9 mouse cellular contexts compared by ENCODE assay signal in the genomic region with DNA sequence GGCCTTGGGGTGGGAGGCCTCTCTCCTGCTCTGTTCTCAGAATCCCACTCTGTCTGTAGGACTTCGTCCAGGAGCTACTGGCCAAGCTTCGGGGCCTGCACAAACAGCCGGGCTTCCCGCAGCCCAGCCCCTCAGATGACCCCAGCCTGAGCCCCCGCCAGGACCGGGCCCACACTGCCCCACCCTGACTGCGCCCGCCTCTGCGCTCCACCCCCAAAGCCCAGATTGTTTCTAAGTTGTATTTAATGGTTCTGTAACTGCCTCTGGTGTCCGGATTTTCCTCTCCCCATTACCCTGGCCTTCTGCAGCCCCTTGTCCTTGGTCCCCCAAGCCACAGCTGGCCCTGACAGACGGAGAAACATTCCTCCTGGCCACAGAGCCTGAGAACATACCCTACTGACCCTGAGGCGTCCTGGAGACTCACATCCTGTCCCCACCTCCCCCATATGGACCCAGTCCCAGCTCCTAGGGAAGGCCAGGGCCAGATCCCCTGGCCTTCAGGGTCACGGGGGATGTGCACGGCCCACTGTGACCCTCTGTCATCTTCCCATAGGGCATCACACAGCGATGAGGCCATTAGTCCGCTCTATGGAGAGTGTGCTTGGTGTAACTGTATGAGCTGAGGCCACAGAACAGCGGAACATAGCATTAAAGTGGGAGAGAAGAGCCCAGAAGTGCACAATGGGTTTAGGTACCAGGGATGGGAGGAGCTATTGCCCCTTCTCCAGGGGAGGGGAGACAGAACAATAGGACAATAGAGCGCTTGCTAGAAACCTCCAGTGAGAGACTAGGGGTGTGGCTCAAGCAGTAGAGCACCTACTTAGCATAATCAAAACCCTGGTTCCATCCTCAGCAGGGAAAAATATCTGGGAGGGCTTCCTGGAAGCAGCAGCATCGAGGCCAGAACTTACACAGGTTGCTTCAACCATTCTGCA. TPM values are rescaled to one million over a fixed set of nuclear protein-coding genes. Genes with fewer than 3 reads are reported as not detected.
DNase-seq lines count a peak whose midpoint lies in the region; ATAC-seq and TF ChIP-seq lines count a peak whose summit lies in the region.
"Had no signal": no experiment of that assay in that cellular context is flagged by ENCODE, and none has a peak within 500 bp of the region (broad histone marks: within the 10 kb centered on the region; RNA-seq: fewer than 3 reads in every experiment).

No protein-coding gene starts in this region.

- no peak overlapping the region for H3K4me2 ChIP-seq in forebrain, embryonic 13.5 days
- H3K4me2 ChIP-seq in hindbrain, embryonic 13.5 days = no peak overlapping the region
- peak overlapping the region; percentile 86 for H3K4me2 ChIP-seq in lung, embryonic 15.5 days
- H3K4me2 ChIP-seq: hindbrain, embryonic 15.5 days had no signal

- DNase-seq in lung, adult 18-20 months = peak; percentile 57 to 72
- DNase-seq in lung, adult 2 months = no peak
- no peak for DNase-seq in thymus, adult 18-20 months
- no peak for DNase-seq in spleen, adult 12 weeks (ENCODE audit: low spot score)
- no peak for DNase-seq in layer of hippocampus, adult 9-11 months

- H3K4me1 ChIP-seq in lung, adult 2 months (ENCODE audit: control insufficient read depth, insufficient read depth, low read length) = peaks cover 3% of the 10 kb centered on the region; the same call in 1 of the 2 replicates
- H3K4me1 ChIP-seq in forebrain, embryonic 13.5 days = peaks cover 51% of the 10 kb centered on the region
- peaks cover 47% of the 10 kb centered on the region for H3K4me1 ChIP-seq in hindbrain, embryonic 13.5 days (replicated peaks)
- peaks cover 37% of the 10 kb centered on the region for H3K4me1 ChIP-seq in lung, embryonic 15.5 days

- TF ChIP-seq POLR2A in lung, adult 2 months (IDR thresholded peaks at IDR 0.05; ENCODE audit: borderline replicate concordance, extremely low read depth, low read depth, low read length) = no peak; the same call in 1 of the 2 replicates

- no peak for ATAC-seq in forebrain, embryonic 13.5 days
- ATAC-seq in hindbrain, embryonic 13.5 days (ENCODE audit: low FRiP score) = 0 out of 2 replicates have a peak, but pooled peaks have one; percentile 8
- ATAC-seq in lung, embryonic 15.5 days (ENCODE audit: borderline replicate concordance, extremely low read depth, low FRiP score, low TSS enrichment) = peak; percentile 48

- H3K36me3 ChIP-seq in forebrain, embryonic 13.5 days (ENCODE audit: poor library complexity, severe bottlenecking) = no peaks in the 10 kb centered on the region
- H3K36me3 ChIP-seq in hindbrain, embryonic 13.5 days = no peaks in the 10 kb centered on the region
- no peaks in the 10 kb centered on the region for H3K36me3 ChIP-seq in lung, embryonic 15.5 days
- H3K36me3 ChIP-seq: hindbrain, embryonic 15.5 days had no signal

- TF ChIP-seq CTCF in lung, adult 2 months (IDR thresholded peaks at IDR 0.05; ENCODE audit: insufficient read depth, low read length) = no peak

- 49% methylated on average over 19 of the region's 19 CpGs for WGBS in lung, adult 2 months
- WGBS in forebrain, embryonic 13.5 days = 32% methylated on average over 19 of the region's 19 CpGs
- 18% methylated on average over 19 of the region's 19 CpGs for WGBS in hindbrain, embryonic 13.5 days
- WGBS in lung, embryonic 15.5 days = 32% methylated on average over 19 of the region's 19 CpGs

- H3K9ac ChIP-seq in forebrain, embryonic 13.5 days = no peak overlapping the region
- H3K9ac ChIP-seq in hindbrain, embryonic 13.5 days = peak overlapping the region; percentile 43; the same call in 1 of the 2 replicates
- 0 out of 2 replicates have a peak overlapping the region, but pooled peaks have one; percentile 8 for H3K9ac ChIP-seq in lung, embryonic 15.5 days
- H3K9ac ChIP-seq: hindbrain, embryonic 15.5 days had no signal

- no peaks in the 10 kb centered on the region for H3K9me3 ChIP-seq in forebrain, embryonic 13.5 days (replicated peaks)
- H3K9me3 ChIP-seq in hindbrain, embryonic 13.5 days = no peaks in the 10 kb centered on the region
- no peaks in the 10 kb centered on the region for H3K9me3 ChIP-seq in lung, embryonic 15.5 days
- H3K9me3 ChIP-seq: hindbrain, embryonic 15.5 days had no signal

- H3K4me3 ChIP-seq in lung, adult 2 months (replicated peaks; ENCODE audit: extremely low read depth, low read depth, low read length) = no peak overlapping the region
- H3K4me3 ChIP-seq in forebrain, embryonic 13.5 days = no peak overlapping the region
- no peak overlapping the region for H3K4me3 ChIP-seq in hindbrain, embryonic 13.5 days
- 0 out of 2 replicates have a peak overlapping the region, but pooled peaks have one; percentile 1 for H3K4me3 ChIP-seq in lung, embryonic 15.5 days
- H3K4me3 ChIP-seq: hindbrain, embryonic 15.5 days had no signal

- H3K27me3 ChIP-seq in forebrain, embryonic 13.5 days = 0 out of 2 replicates have a peak, but pooled peaks cover 5% of the 10 kb centered on the region
- peaks cover 15% of the 10 kb centered on the region; the same call in 1 of the 2 replicates for H3K27me3 ChIP-seq in hindbrain, embryonic 13.5 days
- no peaks in the 10 kb centered on the region for H3K27me3 ChIP-seq in lung, embryonic 15.5 days
- H3K27me3 ChIP-seq: hindbrain, embryonic 15.5 days had no signal

- H3K27ac ChIP-seq in forebrain, embryonic 13.5 days = peak overlapping the region; percentile 76
- peak overlapping the region; percentile 78 for H3K27ac ChIP-seq in hindbrain, embryonic 13.5 days
- H3K27ac ChIP-seq in lung, embryonic 15.5 days = peak overlapping the region; percentile 95

RNA-seq across cellular contexts. Expression of gene Ppp1r14a, which starts 4.3 kb away (rescaled TPM):
- polyA plus RNA-seq in lung, adult 2 months (2012; rRNA removed) = 242 and 329 TPM in 2 replicates
- polyA plus RNA-seq in forebrain, embryonic 13.5 days (2015; fragmentation: Nextera tagmentation; extraction: Ambion mirVana) = 14.9 and 17.2 TPM in 2 replicates
- polyA plus RNA-seq in hindbrain, embryonic 13.5 days (2015; fragmentation: Nextera tagmentation; extraction: Ambion mirVana) = 8.6 and 13.1 TPM in 2 replicates
- polyA plus RNA-seq in lung, embryonic 15.5 days (2015; fragmentation: Nextera tagmentation; extraction: Ambion mirVana) = 148 and 159 TPM in 2 replicates

RNA-seq across cellular contexts. Expression of gene Dpf1, which starts 10.4 kb away (rescaled TPM):
- polyA plus RNA-seq in lung, adult 2 months (2012; rRNA removed) = 1.7 and 4.0 TPM in 2 replicates
- 165 and 182 TPM in 2 replicates for polyA plus RNA-seq in forebrain, embryonic 13.5 days (2015; fragmentation: Nextera tagmentation; extraction: Ambion mirVana)
- polyA plus RNA-seq in hindbrain, embryonic 13.5 days (2015; fragmentation: Nextera tagmentation; extraction: Ambion mirVana) = 187 and 197 TPM in 2 replicates
- 12.8 and 13.7 TPM in 2 replicates for polyA plus RNA-seq in lung, embryonic 15.5 days (2015; fragmentation: Nextera tagmentation; extraction: Ambion mirVana)

RNA-seq across cellular contexts. Expression of gene Spint2, which starts 11.7 kb away (rescaled TPM):
- polyA plus RNA-seq in lung, adult 2 months (2012; rRNA removed) = 317 and 391 TPM in 2 replicates
- 30.1 and 41.3 TPM in 2 replicates for polyA plus RNA-seq in forebrain, embryonic 13.5 days (2015; fragmentation: Nextera tagmentation; extraction: Ambion mirVana)
- polyA plus RNA-seq in hindbrain, embryonic 13.5 days (2015; fragmentation: Nextera tagmentation; extraction: Ambion mirVana) = 42.4 and 44.0 TPM in 2 replicates
- 325 and 332 TPM in 2 replicates for polyA plus RNA-seq in lung, embryonic 15.5 days (2015; fragmentation: Nextera tagmentation; extraction: Ambion mirVana)

RNA-seq across cellular contexts. Expression of gene 2200002D01Rik, which starts 45.1 kb away (rescaled TPM):
- polyA plus RNA-seq in lung, adult 2 months (2012; rRNA removed) = 7.9 and 12.6 TPM in 2 replicates
- 1.2 and 1.5 TPM in 2 replicates for polyA plus RNA-seq in forebrain, embryonic 13.5 days (2015; fragmentation: Nextera tagmentation; extraction: Ambion mirVana)
- 1.7 and 2.1 TPM in 2 replicates for polyA plus RNA-seq in hindbrain, embryonic 13.5 days (2015; fragmentation: Nextera tagmentation; extraction: Ambion mirVana)
- polyA plus RNA-seq in lung, embryonic 15.5 days (2015; fragmentation: Nextera tagmentation; extraction: Ambion mirVana) = 13.1 and 14.4 TPM in 2 replicates

RNA-seq across cellular contexts. Expression of gene Yif1b, which starts 55.3 kb away (rescaled TPM):
- 182 and 190 TPM in 2 replicates for polyA plus RNA-seq in lung, adult 2 months (2012; rRNA removed)
- polyA plus RNA-seq in forebrain, embryonic 13.5 days (2015; fragmentation: Nextera tagmentation; extraction: Ambion mirVana) = 73.4 and 75.5 TPM in 2 replicates
- 79.0 and 79.8 TPM in 2 replicates for polyA plus RNA-seq in hindbrain, embryonic 13.5 days (2015; fragmentation: Nextera tagmentation; extraction: Ambion mirVana)
- 133 and 134 TPM in 2 replicates for polyA plus RNA-seq in lung, embryonic 15.5 days (2015; fragmentation: Nextera tagmentation; extraction: Ambion mirVana)

Comparison
In these comparisons a context has a peak if more than half of its experiments do, and no peak if none do; other contexts are left out.
1. DNase-seq: peak in lung, adult 18-20 months (2 of 2); none in lung, adult 2 months (single experiment), thymus, adult 18-20 months (0 of 2), spleen, adult 12 weeks (single experiment) and layer of hippocampus, adult 9-11 months (single experiment).
2. RNA of gene Dpf1, which starts 10.4 kb away (polyA plus RNA-seq): 187 to 197 TPM in hindbrain, embryonic 13.5 days and 165 to 182 TPM in forebrain, embryonic 13.5 days; 12.8 to 13.7 TPM in lung, embryonic 15.5 days and 1.7 to 4.0 TPM in lung, adult 2 months; every median in the first group is over 10 times any median in the second.
3. Peak in every context shown above with its lines, with median percentiles within 50 percentile points of each other: H3K27ac ChIP-seq.